Mouse (Mus musculus): ENCODE measurements around the gene Grin1.
"Not testable (repeated sequence)": the region's sequence is repeated elsewhere in the genome, so short reads cannot be mapped to it uniquely, and the experiment has no call there.

The Grin1 gene

GRCm38 (mm10) chr2:25286314-25286713 is 32.7 kb downstream of the Grin1 start:
- no peak for DNase-seq

- DNase-seq, result no peak
Observed at GRCm38 (mm10) chr2:25285551-25285950, 33.4 kb downstream of the Grin1 start.

- DNase-seq, result peak; percentile 86 to 94
Observed at GRCm38 (mm10) chr2:25278928-25279882, 39.8 kb downstream of the Grin1 start.

- DNase-seq, result no peak
Observed at GRCm38 (mm10) chr2:25273010-25273409, 46.0 kb downstream of the Grin1 start.

- no peak for DNase-seq
Observed at GRCm38 (mm10) chr2:25272515-25272914, 46.5 kb downstream of the Grin1 start.

GRCm38 (mm10) chr2:25271827-25272511 is 47.0 kb downstream of the Grin1 start, which contains the start of the genes Ssna1 and Anapc2:
Ssna1 (minus strand) TSS chr2:25272438.
Anapc2 (plus strand) TSS chr2:25272478.
- DNase-seq, result peak; percentile 97 to 99

- no peak for DNase-seq
Observed at GRCm38 (mm10) chr2:25267746-25268309, 51.2 kb downstream of the Grin1 start.

- no peak for DNase-seq
Observed at GRCm38 (mm10) chr2:25267241-25267640, 51.7 kb downstream of the Grin1 start.

- DNase-seq, result peak; percentile 83 to 85
Observed at GRCm38 (mm10) chr2:25266720-25267119, 52.3 kb downstream of the Grin1 start.

GRCm38 (mm10) chr2:25265897-25266656 is 52.9 kb downstream of the Grin1 start:
- peak; percentile 66 to 68 for DNase-seq

GRCm38 (mm10) chr2:25264851-25265250 is 54.1 kb downstream of the Grin1 start:
- DNase-seq, result peak; percentile 89 to 90

- no peak for DNase-seq
Observed at GRCm38 (mm10) chr2:25264286-25264660, 54.7 kb downstream of the Grin1 start.

- DNase-seq, result peak in 1 of 2 experiments; percentile 30
Observed at GRCm38 (mm10) chr2:25263623-25264285, 55.2 kb downstream of the Grin1 start.

GRCm38 (mm10) chr2:25262795-25263622 is 56.0 kb downstream of the Grin1 start:
- peak in 1 of 2 experiments; percentile 59 for DNase-seq

- peak; percentile 97 to 99 for DNase-seq
Observed at GRCm38 (mm10) chr2:25262291-25262767, 56.7 kb downstream of the Grin1 start, which contains the start of gene Tprn. Tprn (plus strand) TSS chr2:25262618.

GRCm38 (mm10) chr2:25261870-25262269 is 57.1 kb downstream of the Grin1 start:
- no peak for DNase-seq

- peak in 1 of 2 experiments; percentile 56 for DNase-seq
Observed at GRCm38 (mm10) chr2:25258887-25259286, 60.1 kb downstream of the Grin1 start.

GRCm38 (mm10) chr2:25257250-25257649 is 61.7 kb downstream of the Grin1 start:
- DNase-seq, result not testable (repeated sequence)

GRCm38 (mm10) chr2:25256443-25257109 is 62.4 kb downstream of the Grin1 start:
- peak; percentile 64 to 82 for DNase-seq

- DNase-seq, result peak; percentile 91 to 95
Observed at GRCm38 (mm10) chr2:25255284-25255779, 63.7 kb downstream of the Grin1 start, which contains the start of gene Tmem203. Tmem203 (plus strand) TSS chr2:25255439.

Data from kidney, postnatal 36 days (tissue).